Mouse (Mus musculus) ovary, postnatal 10 days (tissue): ENCODE results near the gene Rapgef6.

Experiments used
- DNase-seq: peaks from one replicate; pipeline ENCODE4 v3.0.0; 2022; ENCODE audit warnings: low spot score

Rapgef6 gene

DNA sequence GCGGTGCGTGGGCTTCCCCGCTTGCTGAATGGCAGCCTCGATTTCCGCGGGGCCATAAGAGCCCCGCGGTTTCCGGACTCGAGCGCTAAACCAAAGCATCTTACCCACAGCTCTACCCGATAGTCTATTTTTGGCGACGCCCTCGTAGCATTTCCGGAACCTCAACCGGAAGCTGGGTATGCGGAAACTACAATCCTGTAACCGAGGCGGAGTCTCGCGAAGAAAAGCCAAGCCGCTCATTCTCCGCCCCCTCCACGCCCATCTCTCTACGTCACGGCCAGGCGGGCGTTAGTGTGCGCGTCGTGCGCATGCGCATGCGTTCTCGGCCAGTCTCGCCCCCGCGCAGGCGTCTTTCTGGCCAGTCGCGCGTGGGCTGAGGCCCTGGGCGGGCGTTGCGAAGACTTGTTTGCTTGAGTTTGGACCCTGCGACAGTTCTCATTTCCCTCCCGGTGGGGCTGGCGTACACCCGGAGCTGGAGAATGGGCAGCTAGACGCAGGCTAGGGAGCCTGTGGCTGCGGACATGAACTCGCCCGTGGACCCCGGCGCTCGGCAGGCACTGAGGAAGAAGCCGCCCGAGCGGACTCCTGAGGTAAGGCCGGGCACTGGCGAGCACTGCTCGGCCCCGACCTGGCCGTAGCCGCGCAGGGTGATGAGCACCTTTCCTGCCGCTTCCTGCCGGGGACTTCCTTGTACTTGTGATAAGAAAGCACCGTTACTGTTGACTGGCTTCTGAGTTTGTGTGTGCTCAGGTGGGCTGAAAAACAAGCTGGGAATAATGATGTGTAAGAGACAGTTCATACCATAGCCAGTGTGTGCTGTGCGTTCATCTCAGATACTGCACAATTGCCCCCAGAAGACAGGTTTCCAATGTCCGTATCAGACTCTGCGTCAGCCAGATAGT is at the start of gene Rapgef6:
Gene Rapgef6, plus strand, starts transcription at position 319 of the 902 bp plus-strand sequence.
- DNase-seq, result peak; percentile 90

DNA sequence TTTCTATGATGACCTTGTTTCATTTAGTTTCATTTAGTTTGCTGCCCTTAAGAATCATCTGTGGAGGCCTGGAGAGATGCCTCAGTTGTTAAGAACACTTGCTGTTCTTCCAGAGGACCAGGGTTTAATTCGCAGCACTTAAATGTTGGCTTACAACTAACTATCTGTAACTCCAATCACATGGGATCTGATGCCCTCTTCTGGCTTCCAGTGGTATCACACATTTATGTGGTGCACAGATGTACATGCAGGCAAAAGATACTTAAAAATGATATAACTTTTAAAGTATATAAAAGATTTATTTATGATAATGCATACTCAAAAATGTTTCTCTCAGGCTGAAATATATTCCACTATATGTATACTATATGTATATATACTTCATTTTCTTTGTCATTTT is 44.2 kb upstream of the Rapgef6 start:
- DNase-seq, result no peak

DNA sequence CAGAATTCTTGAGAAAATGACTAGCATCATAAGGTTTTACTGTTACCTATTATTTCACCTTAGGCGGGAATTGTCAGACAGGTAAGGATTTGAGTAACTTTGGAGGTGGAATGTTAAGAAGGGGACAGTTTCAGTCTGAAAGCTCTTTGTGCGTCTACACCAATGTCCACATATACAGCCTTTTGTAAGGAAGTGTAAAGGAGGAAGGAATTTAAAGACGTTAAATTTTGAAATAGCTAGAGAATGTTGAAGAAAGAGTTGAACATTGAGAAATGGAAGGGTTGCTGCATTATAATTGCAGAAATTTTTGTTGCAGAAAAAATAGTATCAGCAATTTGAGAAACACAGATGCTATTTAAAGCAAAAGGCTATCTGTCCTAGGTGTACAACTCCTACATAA is 36.6 kb upstream of the Rapgef6 start:
- DNase-seq, result no peak

DNA sequence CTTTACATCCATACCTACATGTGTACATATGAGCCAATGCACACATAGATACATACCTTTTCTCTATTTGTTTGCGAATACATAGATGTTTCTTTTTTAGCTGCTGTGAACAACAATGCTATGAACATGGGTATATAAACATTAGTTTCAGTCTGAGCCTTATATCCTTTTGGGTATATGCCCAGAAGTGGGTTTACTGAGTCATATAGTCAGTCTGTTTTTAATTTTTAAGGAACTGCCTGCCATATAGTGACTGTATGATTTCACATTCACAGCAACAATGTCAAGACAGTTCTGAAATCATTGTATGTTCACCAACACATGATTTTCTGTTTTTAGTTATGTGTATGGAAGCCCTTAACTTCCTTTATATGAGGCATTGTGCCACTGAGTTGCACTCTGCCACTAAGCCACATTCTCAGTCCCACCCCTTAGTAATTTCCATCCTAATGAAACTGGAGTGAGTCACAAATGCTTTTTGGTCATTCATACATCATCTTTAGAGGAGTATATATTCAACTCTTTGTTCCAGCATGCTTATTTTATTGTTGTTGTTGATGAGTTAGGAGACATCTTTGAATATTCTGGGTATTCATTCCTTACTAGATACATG is 30.6 kb upstream of the Rapgef6 start:
- DNase-seq, result no peak

DNA sequence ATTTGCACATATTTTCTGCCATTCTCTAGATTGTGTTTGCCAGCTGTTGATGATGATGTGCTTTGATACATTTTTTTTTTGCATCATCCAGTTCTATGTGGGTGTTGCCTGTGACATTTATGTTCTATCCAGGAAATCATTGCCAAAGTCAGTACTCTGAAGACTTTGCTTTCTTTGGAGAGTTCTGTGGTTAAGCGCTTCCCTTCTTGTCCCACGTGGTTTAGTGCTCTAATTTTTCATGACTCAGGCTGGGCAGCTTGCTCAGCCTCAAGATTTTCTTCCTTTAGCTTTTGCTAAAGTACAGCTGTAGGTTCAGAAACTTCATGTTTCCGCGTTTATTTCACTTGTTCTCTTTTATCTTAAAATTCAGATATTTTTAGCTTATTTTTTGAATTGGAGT is 30.1 kb upstream of the Rapgef6 start:
- no peak for DNase-seq

DNA sequence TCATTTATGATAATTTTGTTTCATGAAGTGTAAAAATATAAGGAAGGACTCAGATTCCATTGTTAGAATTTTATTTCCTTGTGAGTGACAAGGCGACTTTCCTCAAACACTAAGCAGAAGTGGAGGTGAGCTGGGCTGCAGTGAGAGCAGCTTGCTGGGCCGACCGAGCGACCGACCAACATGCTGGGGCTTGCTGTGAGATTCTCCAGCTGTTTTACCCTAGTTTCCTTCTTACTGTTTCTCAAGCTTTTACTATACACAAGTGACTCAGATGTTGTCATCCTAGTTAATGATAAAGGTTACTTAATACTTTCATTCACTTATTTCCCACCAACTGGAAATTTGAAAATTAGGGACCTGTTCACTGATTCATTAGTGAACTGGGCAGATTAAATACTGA is 22.8 kb upstream of the Rapgef6 start:
- DNase-seq, result no peak

DNA sequence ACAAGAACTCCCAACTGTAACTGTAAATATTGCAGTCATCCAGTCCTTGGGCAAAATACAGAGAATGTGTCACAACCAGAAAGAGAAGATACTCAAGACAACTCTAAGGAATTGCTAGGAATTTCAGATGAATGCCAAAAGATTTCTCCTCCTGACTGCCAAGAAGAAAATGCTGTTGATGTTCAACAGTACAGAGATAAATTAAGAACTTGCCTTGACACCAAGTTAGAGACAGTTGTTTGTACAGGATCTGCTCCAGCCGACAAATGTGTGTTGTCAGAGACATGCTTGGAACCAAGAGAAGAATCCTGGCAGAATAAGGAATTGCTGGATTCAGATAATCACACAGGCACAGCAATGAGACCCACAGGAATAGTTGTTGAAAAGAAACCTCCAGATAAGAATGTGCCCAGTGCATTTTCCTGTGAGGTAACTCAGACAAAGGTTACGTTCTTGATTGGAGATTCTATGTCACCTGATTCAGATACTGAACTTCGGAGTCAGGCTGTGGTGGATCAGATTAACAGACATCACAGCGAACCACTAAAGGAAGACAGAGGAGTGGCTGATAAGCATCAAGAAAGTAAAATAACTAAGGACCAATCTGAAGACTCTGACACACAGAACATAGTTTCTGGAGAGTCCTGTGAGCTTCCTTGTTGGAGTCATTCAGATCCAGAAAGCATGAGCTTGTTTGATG is 20.0 kb upstream of the Rapgef6 start:
- no peak for DNase-seq

DNA sequence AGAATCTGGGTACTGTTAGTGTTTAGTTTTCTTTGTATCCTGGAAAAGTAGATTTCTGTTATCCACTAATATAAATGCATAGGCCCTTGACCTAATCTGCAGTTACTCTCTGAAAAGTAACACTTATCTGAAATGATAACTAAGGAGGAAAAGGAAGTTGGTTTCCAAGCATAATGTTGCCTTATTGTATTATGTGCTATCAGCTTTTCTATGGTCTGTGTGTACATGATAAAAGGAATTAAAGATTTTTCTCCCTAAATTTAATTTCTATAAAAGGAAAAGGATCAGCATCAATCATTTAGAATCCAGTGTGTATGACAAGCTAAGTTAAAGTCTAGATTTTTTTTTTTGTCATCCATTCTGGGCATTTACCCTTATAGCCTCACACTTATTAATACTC is 9.1 kb upstream of the Rapgef6 start:
- DNase-seq, result no peak

DNA sequence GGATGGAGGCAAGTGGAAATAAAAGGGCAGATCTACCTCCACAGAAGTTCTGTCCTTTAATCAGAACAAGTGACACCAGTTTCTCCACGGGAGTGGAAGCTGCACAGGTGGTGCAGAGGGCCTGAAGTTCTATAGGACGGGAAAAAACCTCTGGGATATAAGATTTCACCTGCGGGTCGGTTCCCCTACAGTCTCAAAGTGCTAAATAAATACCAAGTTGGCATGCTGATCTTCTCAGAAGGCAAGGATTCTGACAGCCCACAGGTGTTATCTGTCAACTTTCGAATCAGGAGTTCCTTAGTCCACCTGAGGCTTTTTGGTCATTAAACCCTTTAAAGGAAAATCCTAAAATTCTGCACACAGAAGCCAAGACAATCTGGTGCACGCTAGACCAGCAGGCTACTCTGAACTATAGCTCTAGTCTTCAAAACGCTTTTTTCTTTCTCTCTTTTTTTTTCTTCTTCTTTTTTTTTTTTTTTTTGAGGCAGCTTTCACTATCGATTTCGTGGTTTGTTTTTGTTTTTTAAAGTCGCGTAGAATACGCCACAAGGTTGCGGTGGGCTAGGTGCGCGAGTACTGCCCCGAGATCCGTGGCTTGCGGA is 619 bp upstream of the Rapgef6 start:
- no peak for DNase-seq

DNA sequence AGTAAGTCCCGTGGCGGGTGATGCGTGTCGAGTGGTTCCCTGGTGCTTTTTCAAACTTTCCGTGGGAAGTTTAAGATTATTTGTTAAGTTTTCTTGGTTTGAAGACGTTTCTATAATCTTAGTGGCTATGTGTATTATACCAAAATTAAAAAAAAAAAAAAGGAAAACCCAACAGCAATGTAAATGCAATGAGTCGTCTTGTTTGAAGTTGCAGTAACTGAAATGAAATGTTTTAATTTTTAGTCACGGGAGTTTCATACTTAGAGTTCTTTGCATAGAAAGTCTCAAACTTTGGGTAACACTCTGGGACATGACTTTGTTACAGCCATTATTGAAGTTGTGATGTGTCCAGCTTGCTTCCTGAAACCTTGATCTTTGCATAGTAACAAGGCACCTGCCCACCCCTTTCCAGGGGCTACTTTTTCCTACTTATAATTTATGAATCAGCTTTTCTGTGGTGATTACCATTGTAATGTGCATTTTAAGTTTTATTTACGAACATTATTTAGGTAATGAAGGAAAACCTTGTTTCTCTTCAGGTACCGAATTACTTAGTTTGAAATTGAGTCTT is 869 bp downstream of the Rapgef6 start:
- no peak for DNase-seq

DNA sequence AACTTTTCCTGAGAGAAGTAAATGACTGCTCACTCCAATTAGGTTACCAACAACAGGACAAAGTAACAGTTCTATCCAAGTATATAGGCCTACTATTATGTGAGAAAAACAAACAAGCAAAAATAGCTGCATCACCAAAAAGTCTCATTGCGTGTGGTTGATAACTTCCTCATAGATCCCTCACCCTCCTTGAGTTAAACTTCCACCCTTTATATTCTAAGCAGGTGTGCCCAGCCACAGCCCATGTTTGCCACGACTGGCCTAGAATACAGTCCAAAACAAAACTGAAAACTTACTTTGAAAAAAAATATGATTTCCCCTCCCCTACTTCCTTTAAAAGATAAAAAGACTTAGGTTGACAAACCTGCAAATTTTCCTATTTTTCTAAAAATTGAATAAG is 5.4 kb downstream of the Rapgef6 start:
- no peak for DNase-seq

DNA sequence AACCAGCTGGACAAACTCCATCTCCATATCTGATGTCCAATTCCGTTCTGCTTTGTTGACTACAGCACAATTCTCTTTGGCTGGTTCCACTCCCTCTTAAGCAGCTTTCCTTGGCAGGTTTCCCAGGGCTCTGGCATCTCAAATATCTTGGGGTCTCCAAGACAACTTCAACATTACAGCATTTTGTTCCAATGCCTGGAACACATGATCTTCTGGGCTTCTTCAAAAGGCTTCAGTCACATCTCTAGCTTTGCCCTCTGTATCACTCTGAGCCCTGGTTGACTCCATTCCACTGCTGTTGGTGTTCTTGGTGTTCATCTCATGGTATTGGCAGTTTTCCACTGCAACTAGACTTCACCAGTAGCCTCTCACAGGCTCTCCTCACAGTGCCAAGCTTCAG is 7.7 kb downstream of the Rapgef6 start:
- no peak for DNase-seq

DNA sequence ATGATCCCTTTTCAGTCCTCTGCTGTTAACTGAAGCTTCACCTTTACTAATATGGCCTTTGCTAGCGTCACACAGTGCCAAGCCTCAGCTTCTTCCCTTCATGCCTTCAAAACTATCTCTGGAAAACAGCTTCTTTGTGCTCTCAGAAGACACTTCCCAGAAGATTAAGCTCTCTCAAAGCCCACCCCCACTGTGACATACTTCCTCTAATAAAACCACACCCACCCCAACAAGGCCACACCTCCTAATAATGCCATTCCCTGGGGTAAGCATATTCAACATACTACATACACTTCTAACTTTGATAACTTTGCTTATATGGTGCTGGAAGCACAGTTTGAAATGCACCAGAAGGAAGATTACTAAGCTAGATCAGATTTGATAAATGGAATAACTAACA is 8.3 kb downstream of the Rapgef6 start:
- no peak for DNase-seq

DNA sequence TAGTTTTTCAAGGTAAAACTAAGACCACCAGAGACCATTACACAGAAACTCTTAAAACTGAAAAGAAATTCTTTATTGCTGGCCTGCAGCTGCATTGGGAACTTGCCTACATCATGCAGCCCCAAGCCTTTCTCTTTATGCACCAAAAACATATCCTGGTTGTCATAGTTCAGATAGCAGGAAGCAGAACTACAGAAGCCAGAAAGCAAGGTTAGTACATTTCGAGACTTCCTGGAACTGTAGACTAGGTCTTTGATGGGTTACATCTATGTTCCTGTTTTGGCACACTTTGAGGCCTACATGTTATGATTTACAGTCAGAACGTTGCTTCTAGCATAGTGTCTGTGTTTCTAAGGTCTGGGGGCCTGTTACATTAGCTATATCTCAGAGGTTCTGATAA is 11.2 kb downstream of the Rapgef6 start:
- DNase-seq, result no peak

DNA sequence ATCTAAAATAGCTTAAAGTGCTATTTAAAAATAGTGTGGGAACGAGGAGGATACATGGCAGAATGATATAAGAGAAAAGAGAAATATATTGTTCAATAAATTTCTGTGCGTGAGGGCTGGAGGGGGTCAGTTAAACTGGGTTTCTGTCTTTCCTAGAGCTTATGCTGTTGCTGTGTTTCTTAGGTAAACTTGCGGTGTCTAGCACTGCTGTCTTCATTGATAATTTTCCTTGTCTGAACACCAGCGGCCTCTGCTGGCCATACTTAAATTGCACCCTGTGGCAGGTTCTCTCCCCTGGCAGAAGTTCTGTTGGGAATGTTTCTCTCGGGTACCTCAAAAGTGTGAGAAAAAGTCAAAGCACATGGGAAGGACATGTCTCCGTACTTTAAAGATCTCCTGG is 12.2 kb downstream of the Rapgef6 start:
- DNase-seq, result peak; percentile 64

DNA sequence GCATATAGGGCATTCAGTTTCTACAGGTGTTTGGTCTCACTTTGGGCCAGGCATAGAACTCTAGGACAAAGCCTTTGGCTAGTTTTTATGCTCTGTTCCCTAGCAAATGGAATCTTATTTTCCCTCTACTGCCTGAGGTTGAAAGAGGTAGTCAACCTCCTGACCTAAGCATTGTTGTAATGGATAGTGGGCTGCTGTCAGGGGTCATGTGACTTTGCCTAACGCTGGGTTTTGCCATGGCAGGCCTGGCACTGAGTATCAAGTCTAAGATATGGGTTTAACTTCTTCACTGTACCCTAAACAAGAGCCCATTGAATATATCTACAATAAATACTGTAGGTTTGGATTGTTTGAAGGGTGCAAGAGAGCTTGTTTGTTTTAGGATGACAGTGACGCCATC is 16.4 kb downstream of the Rapgef6 start:
- DNase-seq, result no peak

DNA sequence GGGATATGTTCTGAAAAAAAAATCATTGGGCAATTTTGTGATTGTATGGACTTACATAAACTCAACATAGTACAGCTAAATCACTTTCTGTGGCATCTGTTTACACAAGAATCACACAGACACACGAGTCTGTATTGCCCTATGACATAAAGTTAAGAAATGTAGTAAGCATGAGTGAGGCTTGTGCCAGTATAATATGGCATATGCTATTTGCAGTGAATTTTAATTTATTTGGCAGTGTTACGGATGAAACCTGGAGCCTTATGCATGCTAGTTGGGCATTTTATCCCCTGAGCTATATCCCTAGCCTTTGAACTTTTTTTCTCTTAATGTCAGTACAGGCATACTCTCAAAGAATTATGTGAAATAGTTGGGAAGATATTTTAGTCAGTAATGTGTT is 16.8 kb downstream of the Rapgef6 start:
- DNase-seq, result no peak

DNA sequence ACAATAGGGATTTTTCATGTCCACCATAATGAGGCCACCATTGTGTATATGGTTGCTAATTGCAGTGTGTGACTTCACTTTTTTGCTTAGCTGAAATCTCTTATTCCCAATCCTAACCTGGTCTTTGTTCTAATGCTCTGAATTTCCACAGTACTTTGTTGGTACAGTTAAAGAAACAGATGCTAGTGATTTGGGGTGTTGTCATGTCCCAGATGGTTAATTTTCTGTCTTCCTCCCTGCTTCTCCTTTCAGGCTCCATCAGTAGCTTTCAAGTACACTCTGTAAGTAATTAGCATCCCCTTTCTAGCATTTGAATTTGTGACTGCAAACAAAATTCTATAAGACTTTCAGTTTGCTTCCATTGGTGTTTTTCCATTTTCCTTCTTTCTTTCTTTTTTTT is 17.7 kb downstream of the Rapgef6 start:
- DNase-seq, result no peak

DNA sequence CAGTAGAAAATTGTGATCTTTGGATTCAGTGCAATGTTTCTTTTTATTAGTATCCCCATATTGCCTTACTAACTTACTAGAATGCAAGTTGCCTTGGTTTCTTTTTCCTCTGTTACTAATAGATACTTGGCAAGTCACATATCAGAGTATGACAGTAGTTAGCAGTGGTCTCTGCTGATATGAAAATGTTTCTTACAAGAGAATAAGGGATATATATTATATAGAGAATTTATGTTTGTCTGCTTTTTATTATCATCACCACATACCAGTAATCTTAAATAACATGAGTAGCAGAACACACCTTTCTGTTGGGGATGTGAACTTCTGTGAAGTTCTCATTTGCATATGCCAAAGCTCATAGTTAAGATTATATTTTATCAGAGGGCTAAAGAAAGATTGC is 19.8 kb downstream of the Rapgef6 start:
- no peak for DNase-seq

DNA sequence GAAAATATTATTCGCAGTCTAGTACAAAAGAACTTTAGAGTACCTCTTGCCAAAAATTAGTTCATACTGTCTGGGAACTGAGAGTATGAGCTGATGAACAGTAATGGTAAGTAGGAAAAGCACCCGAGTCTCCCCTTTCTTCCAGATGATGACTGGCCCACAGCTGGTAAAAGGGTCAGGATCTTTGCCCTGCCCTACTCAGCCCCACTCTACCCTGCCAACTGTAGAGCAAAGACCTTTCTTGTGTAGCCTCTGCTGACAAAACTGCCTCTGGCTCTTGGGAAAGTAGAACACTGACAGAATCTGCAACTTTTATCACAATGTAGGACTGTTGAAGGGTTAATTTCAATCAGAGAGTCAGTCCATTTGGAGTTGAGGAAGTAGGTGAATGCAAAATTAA is 32.3 kb downstream of the Rapgef6 start:
- DNase-seq, result no peak

DNA sequence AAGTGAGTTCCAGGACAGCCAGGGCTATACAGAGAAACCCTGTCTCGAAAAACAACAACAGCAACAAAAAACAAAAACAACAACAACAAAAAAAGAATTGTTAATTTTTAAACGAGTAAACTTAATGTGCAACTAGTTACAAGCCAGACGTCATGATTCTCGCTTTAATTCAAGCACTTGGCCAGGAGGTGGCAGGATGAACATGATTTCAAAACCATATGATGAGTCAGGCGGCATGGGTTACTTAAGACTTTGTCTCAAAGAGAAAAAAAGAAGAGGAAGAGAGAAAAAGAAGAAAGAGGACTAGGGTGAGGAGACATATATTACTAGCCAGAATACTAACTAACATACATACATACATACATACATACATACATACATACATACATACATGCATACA is 40.1 kb downstream of the Rapgef6 start:
- no peak for DNase-seq

DNA sequence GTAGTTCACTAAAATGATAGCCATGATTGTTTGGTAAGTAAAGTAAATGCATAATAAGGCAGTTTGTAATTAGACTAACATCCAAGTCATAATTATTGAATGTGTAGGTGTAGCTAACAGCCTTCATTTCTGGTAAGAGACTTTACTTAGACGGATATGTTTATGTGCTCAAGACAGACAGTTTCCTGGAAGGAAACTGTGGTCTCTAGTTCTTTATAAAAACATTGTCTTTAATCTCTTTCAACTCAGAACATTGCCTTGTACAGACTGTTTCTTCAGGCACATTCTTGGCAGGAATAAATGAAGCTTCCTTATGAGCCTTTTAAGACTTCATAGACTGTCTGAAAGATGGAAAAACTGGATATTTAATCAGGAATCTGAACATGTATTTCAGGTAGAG is 45.3 kb downstream of the Rapgef6 start:
- DNase-seq, result no peak
